Mouse (Mus musculus) C2C12 (cell line): ENCODE measurements at regions not wholly inside any gene's neighbourhood (a gene's known extent, or its start where the extent isn't known, plus 50 kb on each side); places are given as distances from the start of the nearest gene placed in this dataset.

Source experiments
- CEBPB ChIP-seq: IDR thresholded peaks from one replicate; pipeline ENCODE4 v1.6.1; 2011; ENCODE audit warnings: low read depth, mild to moderate bottlenecking, control low read depth, moderate library complexity
- CTCF ChIP-seq: IDR thresholded peaks from one replicate; pipeline ENCODE4 v1.5.1; 2011; ENCODE audit not compliant: control insufficient read depth, insufficient read depth, insufficient read length
- MAX ChIP-seq: IDR thresholded peaks from one replicate; pipeline ENCODE4 v1.6.1; 2011; ENCODE audit warnings: mild to moderate bottlenecking, control low read depth
- MYOD1 ChIP-seq: IDR thresholded peaks from one replicate; pipeline ENCODE4 v1.6.1; 2011; ENCODE audit warnings: low read depth; ENCODE audit not compliant: control insufficient read depth, insufficient read length
- MYOG ChIP-seq: IDR thresholded peaks from one replicate; pipeline ENCODE4 v1.6.1; 2011; ENCODE audit not compliant: control insufficient read depth, insufficient read length; ENCODE audit errors: extremely low read depth

GRCm38 (mm10) chr10:46059285-46059684, 481.7 kb downstream of the Hace1 start:
- TF ChIP-seq CTCF (no peak), MYOD1 (no peak), MAX (no peak), CEBPB (no peak), MYOG (no peak)
